Mouse (Mus musculus): ENCODE results near the gene Kif11. TPM values are rescaled to one million over a fixed set of nuclear protein-coding genes. Genes with fewer than 3 reads are reported as not detected.
A peak's percentile ranks its signal among the peaks of the same experiment; 100 is the strongest.

The Kif11 gene
- polyA plus RNA-seq, 1 experiment from 2014 or later = 39.5 TPM

DNA sequence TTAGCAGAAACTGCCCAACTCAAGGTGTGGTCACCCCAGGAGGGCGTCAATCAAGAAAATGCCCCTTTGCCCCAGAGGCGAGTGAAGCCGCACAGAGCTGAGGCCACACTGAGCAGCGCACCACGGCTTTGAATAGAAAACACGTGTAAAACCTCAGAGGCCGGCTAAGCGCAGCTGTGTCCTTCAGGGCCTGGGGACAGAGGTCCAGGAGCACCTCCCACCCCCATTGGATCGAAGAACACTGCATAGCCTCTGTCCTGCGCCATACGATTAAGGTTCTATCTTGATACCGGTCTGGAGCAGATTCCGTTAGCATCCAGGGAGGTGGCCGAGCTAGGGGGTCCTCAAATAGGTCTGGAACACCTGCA lies 57.7 kb downstream of the Kif11 start:
- Histone ChIP-seq H3K4me3 (peak overlapping the region; percentile 73), H3K27ac (replicated peaks) (no peak overlapping the region), H3K27me3 (replicated peaks) (peaks cover 94% of the 10 kb centered on the region), H3K4me2 (peak overlapping the region; percentile 89), H3K9me3 (0 out of 2 replicates have a peak, but pooled peaks cover 3% of the 10 kb centered on the region), H3K4me1 (peaks cover 34% of the 10 kb centered on the region), H3K9ac (peak overlapping the region; percentile 88), H3K36me3 (no peaks in the 10 kb centered on the region)
- ATAC-seq (ENCODE audit: extremely low read depth, insufficient number of reproducible peaks, low FRiP score, low TSS enrichment) = no peak
- WGBS = under 1% methylated on average over 14 of the region's 14 CpGs

DNA sequence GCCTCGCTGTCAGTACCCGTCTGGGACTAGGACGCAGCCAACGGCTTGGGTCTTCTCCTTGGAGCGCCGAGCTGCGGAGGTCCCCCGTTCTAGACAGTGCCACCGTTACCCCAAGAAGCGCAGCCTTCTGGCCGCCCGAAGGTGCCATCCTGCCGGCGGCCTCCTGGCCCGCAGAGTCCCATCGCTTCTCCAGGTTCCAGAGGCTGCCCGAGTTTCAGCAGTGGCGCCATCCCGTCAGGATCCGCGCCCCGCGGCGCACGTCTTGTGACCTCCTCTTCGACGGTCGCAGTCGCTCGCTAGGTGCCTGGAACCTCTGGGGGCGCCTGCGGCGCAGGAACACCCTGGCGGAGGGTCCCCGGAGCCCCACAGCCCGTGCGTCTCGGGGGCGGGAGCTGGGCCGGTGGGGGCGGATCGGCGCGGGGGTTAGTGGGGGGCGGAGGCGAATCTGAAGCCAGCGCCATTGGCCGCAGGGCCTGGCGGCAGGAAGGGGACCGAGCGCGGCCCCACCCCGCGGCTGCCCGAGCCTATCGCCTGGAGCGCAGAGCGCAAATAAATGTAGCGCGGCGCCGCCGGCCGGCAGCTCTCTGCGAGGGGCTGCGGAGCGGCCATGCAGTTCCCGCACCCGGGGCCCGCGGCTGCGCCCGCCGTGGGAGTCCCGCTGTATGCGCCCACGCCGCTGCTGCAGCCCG lies 58.2 kb downstream of the Kif11 start, which contains the start of gene Hhex:
Gene Hhex (plus strand): TSS at position 548 of the 689 bp plus-strand sequence.
- under 1% methylated on average over 58 of the region's 79 CpGs for WGBS
- ATAC-seq (ENCODE audit: extremely low read depth, insufficient number of reproducible peaks, low FRiP score, low TSS enrichment) = peak; percentile 64

DNA sequence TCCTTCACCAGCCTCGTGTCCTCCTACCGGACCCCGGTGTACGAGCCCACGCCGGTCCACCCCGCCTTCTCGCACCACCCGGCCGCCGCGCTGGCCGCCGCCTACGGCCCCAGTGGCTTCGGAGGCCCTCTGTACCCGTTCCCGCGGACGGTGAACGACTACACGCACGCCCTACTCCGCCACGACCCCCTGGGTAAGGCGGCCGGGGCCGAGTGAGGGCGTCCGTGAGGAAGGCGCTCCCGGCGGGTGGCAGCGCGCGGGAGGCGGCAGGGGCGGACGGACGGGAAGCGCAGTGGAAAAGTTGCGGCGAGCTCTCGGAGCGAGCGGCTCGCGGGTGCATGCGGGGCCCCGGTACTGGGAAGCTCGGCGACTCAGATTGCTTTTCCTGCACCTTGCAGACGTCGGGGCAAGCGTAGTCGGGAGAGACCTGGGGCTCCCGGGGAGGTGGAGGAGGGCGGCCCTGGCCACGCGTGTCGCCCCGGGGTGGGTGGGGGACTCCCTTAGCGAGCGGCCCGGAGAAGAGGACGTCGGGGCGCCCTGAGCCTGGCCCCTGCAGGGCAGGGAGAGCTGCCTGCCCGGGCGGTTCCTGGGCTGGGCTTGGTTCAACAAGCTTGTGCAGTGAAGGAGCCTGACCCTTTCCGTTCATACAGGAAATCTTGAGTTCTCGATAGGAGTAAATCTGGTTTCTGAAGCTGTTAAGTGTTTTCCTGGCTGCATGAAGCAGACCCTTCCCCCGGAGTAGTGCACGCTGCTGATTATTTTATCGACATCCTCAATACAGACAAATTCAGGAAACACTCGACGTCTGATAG lies 59.0 kb downstream of the Kif11 start:
- under 1% methylated on average over 77 of the region's 77 CpGs for WGBS
- ATAC-seq (ENCODE audit: extremely low read depth, insufficient number of reproducible peaks, low FRiP score, low TSS enrichment) = peak; percentile 54; the same call in 1 of the 2 replicates

More for the DNA sequence above, 58.2 kb downstream of the Kif11 start, which contains the start of gene Hhex:
- Histone ChIP-seq H3K9me3 (0 out of 2 replicates have a peak, but pooled peaks cover 3% of the 10 kb centered on the region), H3K4me3 (peak within 1 kb of the TSS; percentile 73), H3K36me3 (no peaks in the 10 kb centered on the region), H3K27me3 (replicated peaks) (peaks cover 94% of the 10 kb centered on the region), H3K4me1 (peaks cover 34% of the 10 kb centered on the region), H3K4me2 (peak within 1 kb of the TSS; percentile 89), H3K9ac (peak within 1 kb of the TSS; percentile 88), H3K27ac (replicated peaks) (peak within 1 kb of the TSS; percentile 91)

DNA sequence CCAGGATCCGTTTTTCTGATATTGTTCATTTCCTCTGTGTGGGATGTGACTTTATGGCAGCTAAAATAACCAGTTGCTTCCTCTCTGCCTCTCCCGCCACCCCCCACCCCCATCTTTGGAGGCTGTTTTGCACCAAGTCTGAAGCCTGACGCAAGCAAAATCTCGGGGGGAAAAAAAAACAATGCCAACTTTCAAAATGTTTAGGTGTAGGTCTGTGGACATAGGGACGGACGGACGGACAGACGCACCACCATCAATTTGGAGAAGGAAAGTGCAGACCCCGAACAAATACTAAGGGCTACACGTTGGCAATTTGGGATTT lies 59.6 kb downstream of the Kif11 start:
- peaks cover 34% of the 10 kb centered on the region for H3K4me1 ChIP-seq
- peak overlapping the region; percentile 59 for H3K27ac ChIP-seq (replicated peaks)
- peak overlapping the region; percentile 73 for H3K4me3 ChIP-seq
- H3K27me3 ChIP-seq (replicated peaks) = peaks cover 93% of the 10 kb centered on the region
- no peak for ATAC-seq (ENCODE audit: extremely low read depth, insufficient number of reproducible peaks, low FRiP score, low TSS enrichment)
- peak overlapping the region; percentile 89 for H3K4me2 ChIP-seq
- WGBS = 6% methylated on average over 10 of the region's 10 CpGs
- peak overlapping the region; percentile 59; the same call in 1 of the 2 replicates for H3K9ac ChIP-seq
- no peaks in the 10 kb centered on the region for H3K36me3 ChIP-seq
- 0 out of 2 replicates have a peak, but pooled peaks cover 3% of the 10 kb centered on the region for H3K9me3 ChIP-seq

More for the DNA sequence above, 59.0 kb downstream of the Kif11 start:
- Histone ChIP-seq H3K27ac (replicated peaks) (peak overlapping the region; percentile 91), H3K9ac (peak overlapping the region; percentile 88), H3K4me2 (peak overlapping the region; percentile 89), H3K9me3 (0 out of 2 replicates have a peak, but pooled peaks cover 3% of the 10 kb centered on the region), H3K4me3 (peak overlapping the region; percentile 73), H3K4me1 (peaks cover 34% of the 10 kb centered on the region), H3K36me3 (no peaks in the 10 kb centered on the region), H3K27me3 (replicated peaks) (peaks cover 95% of the 10 kb centered on the region)

DNA sequence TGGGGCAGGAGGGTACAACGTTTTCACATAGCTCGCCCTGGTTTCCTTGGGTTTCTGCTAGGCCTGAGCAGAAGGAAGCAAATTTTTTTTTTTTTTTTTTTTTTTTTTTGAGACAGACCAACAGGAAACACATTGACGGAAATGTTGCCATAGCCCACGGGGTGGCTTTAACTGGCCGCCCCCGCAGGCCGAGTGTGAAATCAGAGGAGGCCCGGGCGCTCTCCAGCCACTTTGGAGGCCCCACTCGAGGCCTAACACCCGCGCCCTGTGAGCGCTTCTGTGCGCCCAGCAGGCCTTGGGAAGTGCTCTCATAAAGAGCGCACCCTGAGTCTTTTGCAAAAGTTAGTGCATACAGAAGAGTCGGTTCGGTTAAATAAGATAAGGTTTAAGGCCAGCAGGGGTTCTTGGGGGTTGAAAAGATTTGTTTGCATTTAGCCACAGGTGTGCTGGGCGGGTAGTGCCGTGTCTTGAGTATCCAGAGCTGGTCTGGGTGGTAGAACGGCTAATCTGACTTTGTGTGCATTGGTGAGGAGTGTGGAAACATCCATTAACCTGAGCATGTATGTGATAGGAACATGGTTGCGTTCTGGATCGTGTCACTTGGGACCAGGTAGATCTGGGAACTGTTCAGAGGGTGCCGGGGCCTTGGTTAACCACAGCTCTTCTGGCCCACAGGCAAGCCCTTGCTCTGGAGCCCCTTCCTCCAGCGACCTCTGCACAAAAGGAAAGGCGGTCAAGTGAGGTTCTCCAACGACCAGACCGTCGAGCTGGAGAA lies 60.5 kb downstream of the Kif11 start:
- WGBS = 18% methylated on average over 28 of the region's 28 CpGs
- H3K9me3 ChIP-seq = no peaks in the 10 kb centered on the region
- peak overlapping the region; percentile 59 for H3K9ac ChIP-seq
- H3K4me2 ChIP-seq = peak overlapping the region; percentile 89
- peaks cover 34% of the 10 kb centered on the region for H3K4me1 ChIP-seq
- no peaks in the 10 kb centered on the region for H3K36me3 ChIP-seq
- peak overlapping the region; percentile 59; the same call in 1 of the 2 replicates for H3K27ac ChIP-seq (replicated peaks)
- H3K27me3 ChIP-seq (replicated peaks) = peaks cover 93% of the 10 kb centered on the region
- peak overlapping the region; percentile 73 for H3K4me3 ChIP-seq
- ATAC-seq (ENCODE audit: extremely low read depth, insufficient number of reproducible peaks, low FRiP score, low TSS enrichment) = no peak

DNA sequence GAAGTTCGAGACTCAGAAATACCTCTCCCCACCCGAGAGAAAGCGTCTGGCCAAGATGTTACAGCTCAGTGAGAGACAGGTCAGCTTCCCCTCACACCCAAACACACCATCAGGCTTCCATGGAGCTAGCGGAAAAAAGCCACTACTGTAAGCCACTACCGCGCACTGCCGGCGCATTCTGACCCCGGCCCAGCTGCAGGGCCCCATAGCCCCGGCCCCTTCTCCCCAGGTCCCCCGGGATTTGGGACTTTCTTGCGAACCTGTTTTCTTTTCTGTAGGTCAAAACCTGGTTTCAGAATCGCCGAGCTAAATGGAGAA lies 61.0 kb downstream of the Kif11 start:
- peaks cover 34% of the 10 kb centered on the region for H3K4me1 ChIP-seq
- H3K9me3 ChIP-seq = no peaks in the 10 kb centered on the region
- ATAC-seq (ENCODE audit: extremely low read depth, insufficient number of reproducible peaks, low FRiP score, low TSS enrichment) = no peak
- no peaks in the 10 kb centered on the region for H3K36me3 ChIP-seq
- peak overlapping the region; percentile 89 for H3K4me2 ChIP-seq
- no peak overlapping the region for H3K27ac ChIP-seq (replicated peaks)
- peak overlapping the region; percentile 4; the same call in 1 of the 2 replicates for H3K9ac ChIP-seq
- H3K4me3 ChIP-seq = peak overlapping the region; percentile 73
- WGBS = 16% methylated on average over 14 of the region's 14 CpGs
- peaks cover 92% of the 10 kb centered on the region for H3K27me3 ChIP-seq (replicated peaks)

GRCm38 (mm10) chr19:37440181-37440580 lies 64.0 kb downstream of the Kif11 start:
- Histone ChIP-seq H3K4me3 (no peak overlapping the region), H3K36me3 (no peaks in the 10 kb centered on the region), H3K9ac (no peak overlapping the region), H3K4me1 (peaks cover 22% of the 10 kb centered on the region), H3K27ac (replicated peaks) (no peak overlapping the region), H3K4me2 (no peak overlapping the region), H3K27me3 (replicated peaks) (peaks cover 66% of the 10 kb centered on the region), H3K9me3 (no peaks in the 10 kb centered on the region)
- WGBS = 54% methylated on average over 4 of the region's 4 CpGs
- ATAC-seq (ENCODE audit: extremely low read depth, insufficient number of reproducible peaks, low FRiP score, low TSS enrichment) = no peak

DNA sequence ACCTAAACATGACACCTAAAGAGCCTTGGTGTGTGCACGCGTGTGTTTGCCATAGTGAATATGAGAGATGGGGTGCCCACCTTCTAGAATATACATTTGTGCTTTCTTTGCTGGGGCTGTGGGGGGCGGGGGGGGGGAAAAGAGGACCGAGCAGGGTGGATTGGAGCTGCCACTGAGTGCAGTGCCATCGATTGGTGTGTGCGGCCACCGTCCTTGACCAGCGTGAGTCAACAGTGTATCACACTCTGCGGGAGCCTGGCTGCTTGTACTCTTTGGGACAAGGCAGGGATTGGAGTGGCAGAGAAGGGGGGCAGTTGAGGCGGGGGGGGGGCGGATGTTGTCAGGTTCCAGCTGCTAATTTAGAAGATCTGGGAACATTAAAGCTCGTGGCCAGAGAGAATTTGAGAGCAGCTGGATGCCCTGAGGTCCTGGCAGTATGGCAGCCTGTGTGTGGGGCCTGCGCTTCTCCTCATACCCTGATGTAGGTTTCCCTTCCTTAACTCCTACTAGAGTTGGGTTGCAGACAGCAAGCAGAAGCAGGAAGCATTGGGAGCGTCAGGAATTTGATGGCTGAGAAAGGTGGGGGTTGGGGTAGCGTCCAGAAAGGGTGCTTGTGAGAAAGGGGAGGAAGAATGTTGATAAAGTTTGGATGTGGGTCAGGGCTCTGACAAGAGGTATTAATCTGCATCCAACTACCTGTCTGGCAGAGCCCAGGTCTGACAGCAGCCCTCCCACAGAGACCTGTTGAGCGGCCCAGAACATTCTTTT lies 64.7 kb downstream of the Kif11 start:
- whole genome bisulfite sequencing = 68% methylated on average over 16 of the region's 16 CpGs
- H3K27ac ChIP-seq (replicated peaks) = no peak overlapping the region
- no peak overlapping the region for H3K9ac ChIP-seq
- ATAC-seq (ENCODE audit: extremely low read depth, insufficient number of reproducible peaks, low FRiP score, low TSS enrichment) = no peak
- H3K9me3 ChIP-seq = no peaks in the 10 kb centered on the region
- H3K4me3 ChIP-seq = no peak overlapping the region
- no peak overlapping the region for H3K4me2 ChIP-seq
- peaks cover 18% of the 10 kb centered on the region for H3K4me1 ChIP-seq
- H3K36me3 ChIP-seq = no peaks in the 10 kb centered on the region
- peaks cover 61% of the 10 kb centered on the region for H3K27me3 ChIP-seq (replicated peaks)

GRCm38 (mm10) chr19:37442524-37443286 lies 66.5 kb downstream of the Kif11 start:
- Histone ChIP-seq H3K36me3 (no peaks in the 10 kb centered on the region), H3K4me3 (no peak overlapping the region), H3K4me1 (peaks cover 6% of the 10 kb centered on the region; the same call in 1 of the 2 replicates), H3K9ac (no peak overlapping the region), H3K27ac (replicated peaks) (no peak overlapping the region), H3K4me2 (no peak overlapping the region), H3K27me3 (replicated peaks) (peaks cover 43% of the 10 kb centered on the region), H3K9me3 (no peaks in the 10 kb centered on the region)
- ATAC-seq (ENCODE audit: extremely low read depth, insufficient number of reproducible peaks, low FRiP score, low TSS enrichment) = no peak
- WGBS = 61% methylated on average over 10 of the region's 10 CpGs

DNA sequence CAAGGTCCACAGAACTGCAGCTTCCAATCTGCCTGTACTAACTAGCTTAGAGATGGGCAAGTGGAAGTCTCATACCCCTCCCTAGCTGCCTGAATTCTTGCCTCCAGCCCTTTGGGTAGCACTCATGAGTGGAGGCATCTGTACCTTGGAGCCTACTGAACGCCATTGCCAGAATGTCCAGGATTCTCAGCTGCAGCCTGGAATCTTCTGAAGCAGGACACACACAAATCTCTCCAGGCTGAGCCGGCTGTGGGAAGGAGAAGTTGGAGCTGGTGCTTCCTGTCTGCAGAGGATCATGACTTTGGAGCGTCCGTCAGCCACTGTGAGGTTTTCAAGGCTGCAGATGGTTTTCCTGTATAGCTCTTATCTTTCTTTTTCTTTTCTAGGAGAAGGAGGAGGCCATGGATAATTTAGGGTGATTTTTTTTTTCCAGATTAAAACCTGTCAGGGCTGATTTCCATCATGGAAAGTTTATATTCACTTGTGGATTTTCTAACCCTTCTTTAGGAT lies 67.5 kb downstream of the Kif11 start:
- Histone ChIP-seq H3K27ac (replicated peaks) (no peak overlapping the region), H3K9me3 (no peaks in the 10 kb centered on the region), H3K36me3 (no peaks in the 10 kb centered on the region), H3K4me3 (no peak overlapping the region), H3K4me2 (no peak overlapping the region), H3K27me3 (replicated peaks) (peaks cover 35% of the 10 kb centered on the region), H3K9ac (no peak overlapping the region), H3K4me1 (peaks cover 6% of the 10 kb centered on the region; the same call in 1 of the 2 replicates)
- WGBS = 28% methylated on average over 4 of the region's 4 CpGs
- ATAC-seq (ENCODE audit: extremely low read depth, insufficient number of reproducible peaks, low FRiP score, low TSS enrichment) = no peak

All from heart, embryonic 13.5 days (tissue).